Mouse (Mus musculus): ENCODE measurements at regions not wholly inside any gene's neighbourhood (a gene's known extent, or its start where the extent isn't known, plus 50 kb on each side); places are given as distances from the start of the nearest gene placed in this dataset.

DNA sequence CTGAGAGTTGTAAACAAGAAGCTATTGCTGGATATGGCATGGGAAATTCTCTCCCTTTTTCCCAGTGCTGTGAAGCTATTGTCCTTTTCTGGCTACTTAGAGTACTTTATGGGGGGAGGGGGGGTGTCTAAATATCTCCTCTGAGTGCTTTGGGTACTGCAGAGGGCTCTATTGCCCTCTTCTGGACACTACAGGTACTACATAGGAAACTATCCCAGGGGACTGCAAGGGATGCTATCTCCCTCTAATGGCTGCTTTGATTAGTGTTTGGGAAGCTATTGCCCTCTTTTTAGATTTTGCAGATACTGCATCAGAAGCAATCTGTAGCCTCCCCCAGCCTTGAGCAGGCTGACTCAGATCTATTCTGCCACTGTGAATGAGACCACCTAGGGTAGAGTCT lies 55.8 kb upstream of the 5430402E10Rik start:
- peak; percentile 0 for DNase-seq (ENCODE audit: inconsistent ontology term)

Data from Muller cell, postnatal 12 days (primary cell).